Mouse (Mus musculus) layer of hippocampus, adult 8-10 months (tissue): ENCODE data around the gene Celf1. TPM values are rescaled to one million over a fixed set of nuclear protein-coding genes. Genes with fewer than 3 reads are reported as not detected.

ENCODE experiments used
- DNase-seq, 2 experiments: peaks; one replicate each; pipeline ENCODE4 v3.0.0; 2022; ENCODE audit warnings: low spot score in 2 of 2
- total RNA-seq, 4 experiments: library from RNA; stranded (reverse); gene quantifications; 2 replicates each; pipeline ENCODE4 v1.2.4; 2022

The Celf1 gene
- total RNA-seq, 4 experiments from 2014 or later: 119 to 137 (median 132) TPM

- DNase-seq: no peak
Measured at GRCm38 (mm10) chr2:90939750-90940149, 432 bp upstream of the Celf1 start.

GRCm38 (mm10) chr2:90941744-90942143, 1.6 kb downstream of the Celf1 start:
- DNase-seq: no peak

- DNase-seq: no peak
Measured at GRCm38 (mm10) chr2:90950149-90950548, 10.0 kb downstream of the Celf1 start.

GRCm38 (mm10) chr2:90950582-90951194, 10.5 kb downstream of the Celf1 start:
- no peak for DNase-seq

GRCm38 (mm10) chr2:90953461-90953860, 13.3 kb downstream of the Celf1 start:
- DNase-seq: no peak

- DNase-seq: no peak
Measured at GRCm38 (mm10) chr2:90956053-90956452, 15.9 kb downstream of the Celf1 start.

- DNase-seq: no peak
Measured at GRCm38 (mm10) chr2:90958856-90959255, 18.7 kb downstream of the Celf1 start.

- DNase-seq: no peak
Measured at GRCm38 (mm10) chr2:90960012-90960411, 19.8 kb downstream of the Celf1 start.

- DNase-seq: peak in 1 of 2 experiments; percentile 45
Measured at GRCm38 (mm10) chr2:90963304-90963703, 23.1 kb downstream of the Celf1 start.

GRCm38 (mm10) chr2:90964811-90965465, 24.8 kb downstream of the Celf1 start:
- peak; percentile 75 to 82 for DNase-seq

- DNase-seq: no peak
Measured at GRCm38 (mm10) chr2:90965466-90966080, 25.4 kb downstream of the Celf1 start.

- peak; percentile 47 to 60 for DNase-seq
Measured at GRCm38 (mm10) chr2:90970606-90971005, 30.4 kb downstream of the Celf1 start.

GRCm38 (mm10) chr2:90974101-90974500, 33.9 kb downstream of the Celf1 start:
- no peak for DNase-seq

- DNase-seq: no peak
Measured at GRCm38 (mm10) chr2:90975181-90975835, 35.1 kb downstream of the Celf1 start.

- no peak for DNase-seq
Measured at GRCm38 (mm10) chr2:90976590-90976989, 36.4 kb downstream of the Celf1 start.

- DNase-seq: no peak
Measured at GRCm38 (mm10) chr2:90977291-90977690, 37.1 kb downstream of the Celf1 start.

- no peak for DNase-seq
Measured at GRCm38 (mm10) chr2:90986055-90986454, 45.9 kb downstream of the Celf1 start.

- no peak for DNase-seq
Measured at GRCm38 (mm10) chr2:91008536-91008935, 68.4 kb downstream of the Celf1 start.

- DNase-seq: no peak
Measured at GRCm38 (mm10) chr2:91013881-91014280, 73.7 kb downstream of the Celf1 start.

- DNase-seq: no peak
Measured at GRCm38 (mm10) chr2:91015386-91015785, 75.2 kb downstream of the Celf1 start.

GRCm38 (mm10) chr2:91018061-91018788, 78.0 kb downstream of the Celf1 start:
- DNase-seq: peak in 1 of 2 experiments; percentile 35
